Mouse (Mus musculus): ENCODE results near the gene Rspo1. TPM values are rescaled to one million over a fixed set of nuclear protein-coding genes. Genes with fewer than 3 reads are reported as not detected.

Rspo1 gene
- polyA plus RNA-seq, 1 experiment from 2014 or later = 4.8 TPM

Other genes with a start within 250 kb of the Rspo1 start
- 22.7 and 22.8 TPM in 2 replicates for gene Inpp5b, start 244.6 kb upstream of the Rspo1 start, polyA plus RNA-seq (2016; fragmentation: Nextera tagmentation; extraction: Ambion mirVana)
- gene Mtf1, start 184.3 kb upstream of the Rspo1 start, polyA plus RNA-seq (2016; fragmentation: Nextera tagmentation; extraction: Ambion mirVana) = 15.6 and 17.3 TPM in 2 replicates
- gene Yrdc, start 135.8 kb upstream of the Rspo1 start, polyA plus RNA-seq (2016; fragmentation: Nextera tagmentation; extraction: Ambion mirVana) = 43.7 and 45.7 TPM in 2 replicates
- 33.5 and 41.6 TPM in 2 replicates for gene 1110065P20Rik, start 135.2 kb upstream of the Rspo1 start, polyA plus RNA-seq (2016; fragmentation: Nextera tagmentation; extraction: Ambion mirVana)
- gene Maneal, start 124.3 kb upstream of the Rspo1 start, polyA plus RNA-seq (2016; fragmentation: Nextera tagmentation; extraction: Ambion mirVana) = 0.26 and 0.28 TPM in 2 replicates
- 0.05 and 0.06 TPM in 2 replicates for gene Epha10, start 105.5 kb upstream of the Rspo1 start, polyA plus RNA-seq (2016; fragmentation: Nextera tagmentation; extraction: Ambion mirVana)
- gene 9930104L06Rik, start 49.4 kb upstream of the Rspo1 start, polyA plus RNA-seq (2016; fragmentation: Nextera tagmentation; extraction: Ambion mirVana) = 14.6 and 17.0 TPM in 2 replicates
- gene Cdca8, start 47.1 kb upstream of the Rspo1 start, polyA plus RNA-seq (2016; fragmentation: Nextera tagmentation; extraction: Ambion mirVana) = 221 and 226 TPM in 2 replicates
- 83.5 and 83.7 TPM in 2 replicates for gene Gnl2, start 30.2 kb downstream of the Rspo1 start, polyA plus RNA-seq (2016; fragmentation: Nextera tagmentation; extraction: Ambion mirVana)
- 0.09 and 0.15 TPM in 2 replicates for gene Dnali1, start 79.3 kb downstream of the Rspo1 start, polyA plus RNA-seq (2016; fragmentation: Nextera tagmentation; extraction: Ambion mirVana)
- gene Snip1, start 80.2 kb downstream of the Rspo1 start, polyA plus RNA-seq (2016; fragmentation: Nextera tagmentation; extraction: Ambion mirVana) = 35.5 and 35.7 TPM in 2 replicates
- 64.2 and 70.9 TPM in 2 replicates for gene Meaf6, start 98.7 kb downstream of the Rspo1 start, polyA plus RNA-seq (2016; fragmentation: Nextera tagmentation; extraction: Ambion mirVana)
- 0.23 and 0.58 TPM in 2 replicates for gene Zc3h12a, start 141.4 kb downstream of the Rspo1 start, polyA plus RNA-seq (2016; fragmentation: Nextera tagmentation; extraction: Ambion mirVana)

All from limb, embryonic 10.5 days (tissue).